Mouse (Mus musculus): Measurements from ENCODE around the gene Pdzk1ip1. TPM values are rescaled to one million over a fixed set of nuclear protein-coding genes. Genes with fewer than 3 reads are reported as not detected.

Gene Pdzk1ip1
- polyA plus RNA-seq, 1 experiment from 2014 or later: 2.3 TPM

DNA sequence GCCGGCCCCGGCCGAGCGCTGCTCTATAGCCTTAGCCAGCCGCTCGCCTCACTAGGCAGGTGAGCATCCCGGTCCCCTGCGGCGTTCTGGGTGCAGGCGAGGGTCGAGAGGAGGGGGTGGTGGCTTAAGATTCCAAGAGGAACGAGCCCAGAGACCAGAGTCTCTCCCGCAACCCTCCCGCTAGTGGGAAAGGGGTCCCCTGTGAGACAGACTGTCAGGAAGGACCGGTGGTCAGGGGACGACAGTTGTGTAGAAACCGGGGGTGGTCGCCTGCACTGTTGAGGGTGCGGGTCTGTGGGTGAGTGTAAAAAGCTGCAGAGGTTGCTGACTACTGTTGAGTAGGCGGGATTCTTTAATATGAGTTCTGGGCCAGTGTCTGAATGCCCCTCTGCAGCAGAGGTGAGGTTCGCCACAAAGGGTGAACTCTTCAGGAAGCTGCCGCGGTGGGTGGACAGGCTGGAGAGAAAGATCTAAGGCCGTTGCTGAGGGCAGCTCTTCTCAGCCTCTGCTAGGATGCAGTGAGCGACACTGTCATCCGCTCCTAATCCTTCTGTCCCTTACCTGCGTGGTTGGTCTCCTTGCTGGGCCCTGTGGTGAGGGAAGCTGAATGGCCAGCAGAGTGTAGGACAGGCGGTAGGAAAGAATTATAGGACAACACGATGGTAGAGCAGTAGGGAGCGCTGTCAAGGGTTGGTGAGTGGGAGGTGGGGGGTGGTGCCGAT, 24.8 kb upstream of the Pdzk1ip1 start:
- WGBS: 1% methylated on average over 31 of the region's 31 CpGs
- Histone ChIP-seq H3K27me3 (replicated peaks; ENCODE audit: control insufficient read depth, insufficient read depth, low read length) (peaks cover 59% of the 10 kb centered on the region), H3K27ac (ENCODE audit: low read depth, low read length) (no peak overlapping the region), H3K4me3 (ENCODE audit: low read length) (peak overlapping the region; percentile 51), H3K4me1 (ENCODE audit: control insufficient read depth, insufficient read depth, low read depth, low read length) (peaks cover 8% of the 10 kb centered on the region; the same call in 1 of the 2 replicates), H3K36me3 (ENCODE audit: control insufficient read depth, insufficient read depth, low read length) (no peaks in the 10 kb centered on the region), H3K9ac (ENCODE audit: low read depth, low read length) (peak overlapping the region; percentile 63), H3K9me3 (ENCODE audit: control insufficient read depth, low read length) (no peaks in the 10 kb centered on the region), H3K4me2 (ENCODE audit: low read length) (peak overlapping the region; percentile 92)
- peak; percentile 46 for ATAC-seq

DNA sequence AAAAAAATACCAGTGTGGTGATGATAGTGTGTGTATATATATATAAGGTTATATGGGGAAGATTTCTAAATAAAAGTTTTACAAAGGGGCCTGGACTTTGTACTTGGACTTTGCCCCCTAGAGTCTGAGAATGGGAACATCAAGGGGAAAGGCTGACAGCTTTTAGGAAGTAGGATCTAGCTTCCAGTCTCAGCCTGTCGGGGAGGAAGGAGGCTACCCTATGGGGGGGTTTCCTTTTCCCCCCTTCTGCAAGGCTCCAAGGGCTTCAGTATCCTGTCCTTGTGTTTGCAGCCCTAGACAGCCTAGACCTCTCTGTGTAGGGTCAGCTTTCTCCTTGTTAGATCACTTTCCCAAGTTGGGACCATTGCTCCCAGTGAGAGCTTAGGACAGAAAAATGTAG, 16.8 kb upstream of the Pdzk1ip1 start:
- no peak for ATAC-seq
- Histone ChIP-seq H3K27me3 (replicated peaks; ENCODE audit: control insufficient read depth, insufficient read depth, low read length) (peaks cover 5% of the 10 kb centered on the region; the same call in 1 of the 2 replicates), H3K27ac (ENCODE audit: low read depth, low read length) (no peak overlapping the region), H3K4me1 (ENCODE audit: control insufficient read depth, insufficient read depth, low read depth, low read length) (no peaks in the 10 kb centered on the region), H3K9ac (ENCODE audit: low read depth, low read length) (no peak overlapping the region), H3K9me3 (ENCODE audit: control insufficient read depth, low read length) (no peaks in the 10 kb centered on the region), H3K4me3 (ENCODE audit: low read length) (no peak overlapping the region), H3K36me3 (ENCODE audit: control insufficient read depth, insufficient read depth, low read length) (no peaks in the 10 kb centered on the region), H3K4me2 (ENCODE audit: low read length) (no peak overlapping the region)
- WGBS: 43% methylated on average over 1 of the region's 1 CpGs

DNA sequence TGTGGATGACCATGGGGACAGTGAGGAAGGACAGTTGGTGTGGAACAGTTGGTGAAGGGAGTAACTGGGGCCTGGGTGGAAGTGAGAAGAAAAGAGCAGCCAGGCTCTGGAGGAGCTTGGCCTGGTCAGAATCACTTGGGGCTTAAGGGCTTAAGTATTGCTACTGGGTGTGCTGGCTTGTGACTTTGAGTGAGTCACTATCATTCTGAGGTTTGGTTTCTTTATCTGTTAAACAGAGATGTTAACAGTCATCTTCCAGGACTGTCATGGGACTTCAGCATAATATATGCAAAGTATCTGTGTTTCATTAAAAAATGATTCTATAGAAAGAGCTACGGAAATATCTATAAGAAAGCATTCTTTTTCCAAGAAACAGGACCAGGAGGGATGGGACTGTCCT, 13.7 kb upstream of the Pdzk1ip1 start:
- H3K27me3 ChIP-seq (replicated peaks; ENCODE audit: control insufficient read depth, insufficient read depth, low read length): no peaks in the 10 kb centered on the region
- 98% methylated on average over 1 of the region's 1 CpGs for WGBS
- H3K9me3 ChIP-seq (ENCODE audit: control insufficient read depth, low read length): no peaks in the 10 kb centered on the region
- no peak for ATAC-seq
- H3K36me3 ChIP-seq (ENCODE audit: control insufficient read depth, insufficient read depth, low read length): no peaks in the 10 kb centered on the region
- H3K4me3 ChIP-seq (ENCODE audit: low read length): no peak overlapping the region
- no peak overlapping the region for H3K4me2 ChIP-seq (ENCODE audit: low read length)
- H3K27ac ChIP-seq (ENCODE audit: low read depth, low read length): no peak overlapping the region
- no peak overlapping the region for H3K9ac ChIP-seq (ENCODE audit: low read depth, low read length)
- peaks cover 11% of the 10 kb centered on the region for H3K4me1 ChIP-seq (ENCODE audit: control insufficient read depth, insufficient read depth, low read depth, low read length)

- H3K4me2 ChIP-seq (ENCODE audit: low read length): no peak overlapping the region
- H3K9ac ChIP-seq (ENCODE audit: low read depth, low read length): no peak overlapping the region
- H3K27ac ChIP-seq (ENCODE audit: low read depth, low read length): no peak overlapping the region
- H3K27me3 ChIP-seq (replicated peaks; ENCODE audit: control insufficient read depth, insufficient read depth, low read length): no peaks in the 10 kb centered on the region
- ATAC-seq: no peak
- WGBS: 44% methylated on average over 3 of the region's 3 CpGs
- H3K4me1 ChIP-seq (ENCODE audit: control insufficient read depth, insufficient read depth, low read depth, low read length): peaks cover 15% of the 10 kb centered on the region
- H3K4me3 ChIP-seq (ENCODE audit: low read length): no peak overlapping the region
- H3K9me3 ChIP-seq (ENCODE audit: control insufficient read depth, low read length): no peaks in the 10 kb centered on the region
- no peaks in the 10 kb centered on the region for H3K36me3 ChIP-seq (ENCODE audit: control insufficient read depth, insufficient read depth, low read length)
Observed at GRCm38 (mm10) chr4:115075204-115075915, 13.1 kb upstream of the Pdzk1ip1 start.

DNA sequence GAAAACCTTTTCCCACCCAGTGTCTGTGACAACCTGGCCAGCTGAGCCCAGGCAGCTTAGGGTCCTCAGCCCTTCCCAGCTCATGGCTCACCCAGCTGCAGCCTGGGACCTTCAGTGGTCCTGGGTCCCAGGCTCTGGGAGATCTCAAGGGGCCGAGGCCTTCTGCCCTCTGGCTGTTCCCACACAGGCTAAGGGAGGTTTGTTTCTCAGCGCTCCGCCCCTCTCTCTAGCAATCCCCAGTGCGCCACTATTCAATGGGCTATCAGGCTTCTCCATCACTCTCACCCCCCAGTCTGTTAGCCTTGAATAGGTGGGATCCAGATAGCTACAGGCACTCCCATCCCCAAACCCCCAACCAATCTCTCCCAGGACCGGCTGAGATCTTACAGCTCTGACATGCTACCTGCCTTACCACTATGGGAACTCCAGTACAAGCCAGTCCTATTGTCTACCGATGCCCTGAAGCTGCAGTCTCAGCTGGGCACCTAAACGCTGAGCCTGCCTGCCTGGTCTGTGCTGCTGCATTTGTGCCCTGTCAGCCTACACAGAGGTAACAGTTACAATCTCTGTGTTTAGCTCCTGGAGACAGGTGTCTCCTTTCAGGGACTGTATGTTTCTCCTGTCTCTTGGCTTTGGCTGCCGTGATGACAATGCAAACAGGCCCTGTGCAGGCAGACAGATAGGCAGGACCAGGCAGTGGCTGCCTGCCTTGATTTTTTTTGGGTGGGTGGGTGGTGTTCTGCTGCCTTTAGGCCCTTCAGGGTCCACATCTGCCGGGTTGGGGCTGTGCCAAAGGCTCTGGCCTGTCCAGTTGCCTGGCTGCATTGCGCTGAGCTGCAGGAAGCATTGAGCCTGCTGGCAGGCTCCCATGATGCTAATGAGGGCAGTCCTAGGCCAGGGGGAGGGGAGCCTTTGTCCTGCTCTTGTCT, 9.4 kb upstream of the Pdzk1ip1 start:
- H3K9ac ChIP-seq (ENCODE audit: low read depth, low read length): 0 out of 2 replicates have a peak overlapping the region, but pooled peaks have one; percentile 28
- peaks cover 15% of the 10 kb centered on the region for H3K4me1 ChIP-seq (ENCODE audit: control insufficient read depth, insufficient read depth, low read depth, low read length)
- H3K27ac ChIP-seq (ENCODE audit: low read depth, low read length): no peak overlapping the region
- no peaks in the 10 kb centered on the region for H3K27me3 ChIP-seq (replicated peaks; ENCODE audit: control insufficient read depth, insufficient read depth, low read length)
- WGBS: 12% methylated on average over 10 of the region's 10 CpGs
- H3K9me3 ChIP-seq (ENCODE audit: control insufficient read depth, low read length): no peaks in the 10 kb centered on the region
- H3K4me2 ChIP-seq (ENCODE audit: low read length): no peak overlapping the region
- H3K4me3 ChIP-seq (ENCODE audit: low read length): no peak overlapping the region
- ATAC-seq: peak; percentile 90
- H3K36me3 ChIP-seq (ENCODE audit: control insufficient read depth, insufficient read depth, low read length): no peaks in the 10 kb centered on the region

GRCm38 (mm10) chr4:115079821-115080349, 8.6 kb upstream of the Pdzk1ip1 start:
- no peak overlapping the region for H3K4me3 ChIP-seq (ENCODE audit: low read length)
- 0 out of 2 replicates have a peak, but pooled peaks cover 2% of the 10 kb centered on the region for H3K27me3 ChIP-seq (replicated peaks; ENCODE audit: control insufficient read depth, insufficient read depth, low read length)
- WGBS: 9% methylated on average over 5 of the region's 5 CpGs
- no peaks in the 10 kb centered on the region for H3K9me3 ChIP-seq (ENCODE audit: control insufficient read depth, low read length)
- no peak for ATAC-seq
- 0 out of 2 replicates have a peak overlapping the region, but pooled peaks have one; percentile 28 for H3K9ac ChIP-seq (ENCODE audit: low read depth, low read length)
- H3K36me3 ChIP-seq (ENCODE audit: control insufficient read depth, insufficient read depth, low read length): no peaks in the 10 kb centered on the region
- no peak overlapping the region for H3K4me2 ChIP-seq (ENCODE audit: low read length)
- peaks cover 15% of the 10 kb centered on the region for H3K4me1 ChIP-seq (ENCODE audit: control insufficient read depth, insufficient read depth, low read depth, low read length)
- no peak overlapping the region for H3K27ac ChIP-seq (ENCODE audit: low read depth, low read length)

DNA sequence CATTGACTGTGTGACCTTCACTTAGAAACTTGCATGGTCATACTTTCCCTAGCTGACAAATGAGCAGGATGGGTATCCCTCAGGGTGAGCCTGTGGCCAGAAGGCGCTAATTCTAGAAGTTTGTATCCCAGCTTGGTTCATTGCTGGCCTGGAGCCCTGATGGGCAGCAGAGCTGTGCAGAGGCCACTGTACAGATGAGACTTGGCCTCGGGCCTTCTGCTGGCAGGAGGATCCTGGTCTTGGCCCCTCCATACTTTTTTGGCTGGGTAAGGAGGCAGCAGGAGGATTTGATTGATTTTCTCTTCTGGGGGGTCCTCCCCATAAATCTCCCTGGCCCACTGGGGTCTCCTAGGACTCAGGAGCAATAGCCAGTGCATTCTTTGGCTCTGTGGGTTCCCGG, 5.5 kb upstream of the Pdzk1ip1 start:
- no peaks in the 10 kb centered on the region for H3K36me3 ChIP-seq (ENCODE audit: control insufficient read depth, insufficient read depth, low read length)
- peaks cover 6% of the 10 kb centered on the region; the same call in 1 of the 2 replicates for H3K27me3 ChIP-seq (replicated peaks; ENCODE audit: control insufficient read depth, insufficient read depth, low read length)
- H3K4me2 ChIP-seq (ENCODE audit: low read length): no peak overlapping the region
- no peak overlapping the region for H3K27ac ChIP-seq (ENCODE audit: low read depth, low read length)
- H3K9ac ChIP-seq (ENCODE audit: low read depth, low read length): no peak overlapping the region
- WGBS: 75% methylated on average over 3 of the region's 3 CpGs
- H3K4me1 ChIP-seq (ENCODE audit: control insufficient read depth, insufficient read depth, low read depth, low read length): peaks cover 15% of the 10 kb centered on the region
- no peak overlapping the region for H3K4me3 ChIP-seq (ENCODE audit: low read length)
- no peaks in the 10 kb centered on the region for H3K9me3 ChIP-seq (ENCODE audit: control insufficient read depth, low read length)
- peak; percentile 8; the same call in 1 of the 2 replicates for ATAC-seq

GRCm38 (mm10) chr4:115085522-115086095, 2.9 kb upstream of the Pdzk1ip1 start:
- no peak overlapping the region for H3K4me2 ChIP-seq (ENCODE audit: low read length)
- ATAC-seq: peak; percentile 55; the same call in 1 of the 2 replicates
- 15% methylated on average over 6 of the region's 6 CpGs for WGBS
- no peak overlapping the region for H3K9ac ChIP-seq (ENCODE audit: low read depth, low read length)
- H3K27ac ChIP-seq (ENCODE audit: low read depth, low read length): no peak overlapping the region
- no peak overlapping the region for H3K4me3 ChIP-seq (ENCODE audit: low read length)
- H3K9me3 ChIP-seq (ENCODE audit: control insufficient read depth, low read length): no peaks in the 10 kb centered on the region
- H3K4me1 ChIP-seq (ENCODE audit: control insufficient read depth, insufficient read depth, low read depth, low read length): no peaks in the 10 kb centered on the region
- peaks cover 6% of the 10 kb centered on the region; the same call in 1 of the 2 replicates for H3K27me3 ChIP-seq (replicated peaks; ENCODE audit: control insufficient read depth, insufficient read depth, low read length)
- H3K36me3 ChIP-seq (ENCODE audit: control insufficient read depth, insufficient read depth, low read length): no peaks in the 10 kb centered on the region

All from hindbrain, embryonic 16.5 days (tissue).